In genomic region chr16:10542266-10542665, GRCm38 (mm10) we compare ENCODE assay signal across 8 mouse cellular contexts. TPM values are rescaled to one million over a fixed set of nuclear protein-coding genes. Genes with fewer than 3 reads are reported as not detected.
A peak's percentile ranks its signal among the peaks of the same experiment; 100 is the strongest.
DNase-seq lines count a peak whose midpoint lies in the region; ATAC-seq and TF ChIP-seq lines count a peak whose summit lies in the region.

No protein-coding gene starts in this region.

- DNase-seq in kidney, adult 18-20 months, result peak; percentile 37
- DNase-seq in kidney, postnatal 14 days, result no peak
- no peak for DNase-seq in ES-E14 (ENCODE audit: low read depth, low spot score)
- peak; percentile 75 for DNase-seq in intestine, embryonic 14.5 days (ENCODE audit: low spot score)

- H3K4me3 ChIP-seq in ES-E14 (ENCODE audit: insufficient read depth in 1 of 2, low read depth in 1 of 2, low read length in 2 of 2, poor library complexity in 1 of 2, severe bottlenecking in 1 of 2) (peak overlapping the region; percentile 84 to 95), macrophage (ENCODE audit: inconsistent target) (peak overlapping the region; percentile 37)
- H3K4me3 ChIP-seq in embryonic fibroblast, embryonic 13.5 days (ENCODE audit: insufficient read depth, low read length), result peak overlapping the region; percentile 48
- H3K4me3 ChIP-seq in intestine, embryonic 14.5 days (ENCODE audit: low read depth, low read length), result peak overlapping the region; percentile 83

- no peak for TF ChIP-seq POLR2A in embryonic fibroblast, embryonic 13.5 days (IDR thresholded peaks at IDR 0.05; ENCODE audit: low read depth, low read length)

- peak overlapping the region; percentile 91 for H3K4me2 ChIP-seq in intestine, embryonic 14.5 days (ENCODE audit: low read length)

- WGBS in intestine, embryonic 14.5 days, result 2% methylated on average over 22 of the region's 22 CpGs
- WGBS in macrophage (ENCODE audit: missing documents), result 3% methylated on average over 21 of the region's 22 CpGs

- H3K36me3 ChIP-seq in ES-E14 (ENCODE audit: control insufficient read depth, insufficient read depth, low read length, poor library complexity, severe bottlenecking), result no peaks in the 10 kb centered on the region
- H3K36me3 ChIP-seq in intestine, embryonic 14.5 days (ENCODE audit: control insufficient read depth, insufficient read depth, low read length), result 0 out of 2 replicates have a peak, but pooled peaks cover 4% of the 10 kb centered on the region
- H3K36me3 ChIP-seq in macrophage (ENCODE audit: inconsistent target), result no peaks in the 10 kb centered on the region

- peak; percentile 16; the same call in 1 of the 2 replicates for ATAC-seq in intestine, embryonic 14.5 days (replicated peaks; ENCODE audit: low FRiP score, low TSS enrichment, low read depth)
- ATAC-seq in megakaryocyte progenitor cell, adult 5-6 weeks (replicated peaks; ENCODE audit: poor library complexity), result no peak
- no peak for ATAC-seq in monocyte, adult 5-6 weeks (replicated peaks; ENCODE audit: insufficient number of reproducible peaks, low FRiP score, low TSS enrichment, poor library complexity, severe bottlenecking)

- H3K9me3 ChIP-seq in ES-E14 (ENCODE audit: control insufficient read depth, insufficient read depth, low read depth, low read length), result no peaks in the 10 kb centered on the region
- H3K9me3 ChIP-seq in intestine, embryonic 14.5 days (ENCODE audit: control insufficient read depth, low read length), result no peaks in the 10 kb centered on the region

- in situ Hi-C loops in ES-E14 (cut with MboI; ENCODE audit: low sequenced_read_pairs in 2 of 2, unreplicated experiment in 2 of 2), result no loop called here

- TF ChIP-seq CTCF in embryonic fibroblast, embryonic 13.5 days (IDR thresholded peaks at IDR 0.05; ENCODE audit: borderline replicate concordance, insufficient read depth, low read length), result no peak

- peaks cover 6% of the 10 kb centered on the region; the same call in 1 of the 2 replicates for H3K79me2 ChIP-seq in macrophage (ENCODE audit: inconsistent target)

- peak overlapping the region; percentile 81 for H3K9ac ChIP-seq in ES-E14 (ENCODE audit: insufficient read depth, low read depth, low read length, poor library complexity, severe bottlenecking)
- peak overlapping the region; percentile 86 for H3K9ac ChIP-seq in intestine, embryonic 14.5 days (ENCODE audit: low read length)

- no peaks in the 10 kb centered on the region; a peak in 1 of 4 replicates for H3K4me1 ChIP-seq in ES-E14 (ENCODE audit: control insufficient read depth in 2 of 2, insufficient read depth in 2 of 2, low read length in 2 of 2, poor library complexity in 1 of 2)
- H3K4me1 ChIP-seq in embryonic fibroblast, embryonic 13.5 days (ENCODE audit: control insufficient read depth, insufficient read depth, low read length), result no peaks in the 10 kb centered on the region; the same call in 1 of the 2 replicates
- peaks cover 35% of the 10 kb centered on the region for H3K4me1 ChIP-seq in intestine, embryonic 14.5 days (replicated peaks; ENCODE audit: control insufficient read depth, insufficient read depth, low read length)

- no peaks in the 10 kb centered on the region for H3K27me3 ChIP-seq in intestine, embryonic 14.5 days (replicated peaks; ENCODE audit: control insufficient read depth, insufficient read depth, low read length)

- no peak overlapping the region for H3K27ac ChIP-seq in ES-E14 (ENCODE audit: insufficient read depth, low read depth, low read length, poor library complexity, severe bottlenecking)
- no peak overlapping the region for H3K27ac ChIP-seq in embryonic fibroblast, embryonic 13.5 days (ENCODE audit: insufficient read depth, low read length)
- H3K27ac ChIP-seq in intestine, embryonic 14.5 days (ENCODE audit: low read depth), result peak overlapping the region; percentile 82
- H3K27ac ChIP-seq in macrophage, result no peak overlapping the region

TF ChIP-seq in ES-E14, 5 proteins besides CTCF, POLR2A, EP300 and RAD21:
- TF ChIP-seq MAFK (IDR thresholded peaks at IDR 0.05; ENCODE audit: insufficient read depth, low read depth, low read length) (no peak), CHD2 (IDR thresholded peaks at IDR 0.05; ENCODE audit: low read depth, low read length) (no peak), ZNF384 (IDR thresholded peaks at IDR 0.05; ENCODE audit: low read depth, low read length) (no peak), ZC3H11A (IDR thresholded peaks at IDR 0.05; ENCODE audit: borderline replicate concordance, low read depth, low read length) (no peak), HCFC1 (IDR thresholded peaks at IDR 0.05; ENCODE audit: borderline replicate concordance, insufficient read depth, low read length) (no peak)

RNA-seq across cellular contexts. Expression of gene Dexi, which starts 0.6 kb away (rescaled TPM):
- 5.8 TPM in 2 replicates for total RNA-seq in ES-E14 (2012; rRNA removed)
- polyA plus RNA-seq in embryonic fibroblast, embryonic 13.5 days (2011; ENCODE audit: insufficient read length, low read depth, missing spikeins), result 13.3 and 17.1 TPM in 2 replicates
- 21.2 and 26.5 TPM in 2 replicates for polyA plus RNA-seq in intestine, embryonic 14.5 days (2014; fragmentation: Nextera tagmentation; extraction: Ambion mirVana)
- total RNA-seq in macrophage (2018; cell fraction: chromatin; rRNA removed), result 10 to 100 TPM in 10 of 26 experiments, 1 to 10 TPM in 16; 3.6 to 25.3 (median 8.2) TPM
- 10 to 100 TPM in 11 of 26 experiments, 1 to 10 TPM in 15; 6.2 to 15.5 (median 9.1) TPM for total RNA-seq in macrophage (2018; cell fraction: cytosol; rRNA removed)
- total RNA-seq in macrophage (2018; cell fraction: nucleus; rRNA removed), result 10 to 100 TPM in 12 of 26 experiments, 1 to 10 TPM in 14; 4.9 to 18.4 (median 9.6) TPM
- polyA plus RNA-seq in macrophage (2018), result 4.4 to 7.5 TPM (median 6.5 TPM) in 3 replicates
- 5.7 and 7.3 TPM in 2 replicates for total RNA-seq in megakaryocyte progenitor cell, adult 5-6 weeks (2015)
- total RNA-seq in megakaryocyte progenitor cell, adult 5-6 weeks (2017), result 3.3 and 6.0 TPM in 2 replicates
- 4.7 to 11.4 TPM (median 10.3 TPM) in 3 replicates for total RNA-seq in monocyte, adult 5-6 weeks (2017)

RNA-seq across cellular contexts. Expression of gene Clec16a, which starts 2.9 kb away (rescaled TPM):
- total RNA-seq in ES-E14 (2012; rRNA removed), result 14.6 and 16.2 TPM in 2 replicates
- 16.1 and 23.0 TPM in 2 replicates for polyA plus RNA-seq in embryonic fibroblast, embryonic 13.5 days (2011; ENCODE audit: insufficient read length, low read depth, missing spikeins)
- polyA plus RNA-seq in intestine, embryonic 14.5 days (2014; fragmentation: Nextera tagmentation; extraction: Ambion mirVana), result 26.6 and 30.2 TPM in 2 replicates
- 100 to 1,000 TPM in 1 of 26 experiments, 10 to 100 TPM in 25; 42.5 to 110 (median 67.5) TPM for total RNA-seq in macrophage (2018; cell fraction: chromatin; rRNA removed)
- total RNA-seq in macrophage (2018; cell fraction: cytosol; rRNA removed), result 10 to 100 TPM; 12.7 to 20.3 (median 16.0) TPM
- total RNA-seq in macrophage (2018; cell fraction: nucleus; rRNA removed), result 10 to 100 TPM; 20.5 to 61.0 (median 36.8) TPM
- 9.0 to 13.9 TPM (median 12.7 TPM) in 3 replicates for polyA plus RNA-seq in macrophage (2018)
- 10.8 and 11.5 TPM in 2 replicates for total RNA-seq in megakaryocyte progenitor cell, adult 5-6 weeks (2015)
- total RNA-seq in megakaryocyte progenitor cell, adult 5-6 weeks (2017), result 12.6 and 14.6 TPM in 2 replicates
- 14.0 to 27.1 TPM (median 19.1 TPM) in 3 replicates for total RNA-seq in monocyte, adult 5-6 weeks (2017)

Comparison
In these comparisons a context has a peak if more than half of its experiments do, and no peak if none do; other contexts are left out.
1. DNase-seq: peak in kidney, adult 18-20 months (single experiment) and intestine, embryonic 14.5 days (single experiment); none in kidney, postnatal 14 days (single experiment) and ES-E14 (single experiment).
2. H3K4me3 ChIP-seq: peak in every context shown above with its lines; median percentile 90 in ES-E14; 83 in intestine, embryonic 14.5 days; 48 in embryonic fibroblast, embryonic 13.5 days; 37 in macrophage.